Mouse (Mus musculus) thymus, postnatal 4 days (tissue): ENCODE results near the gene Zfp12.
"Not testable (repeated sequence)": the region's sequence is repeated elsewhere in the genome, so short reads cannot be mapped to it uniquely, and the experiment has no call there.

ENCODE experiments used
- DNase-seq: peaks from one replicate; pipeline ENCODE4 v3.0.0; 2021

Gene Zfp12

DNA sequence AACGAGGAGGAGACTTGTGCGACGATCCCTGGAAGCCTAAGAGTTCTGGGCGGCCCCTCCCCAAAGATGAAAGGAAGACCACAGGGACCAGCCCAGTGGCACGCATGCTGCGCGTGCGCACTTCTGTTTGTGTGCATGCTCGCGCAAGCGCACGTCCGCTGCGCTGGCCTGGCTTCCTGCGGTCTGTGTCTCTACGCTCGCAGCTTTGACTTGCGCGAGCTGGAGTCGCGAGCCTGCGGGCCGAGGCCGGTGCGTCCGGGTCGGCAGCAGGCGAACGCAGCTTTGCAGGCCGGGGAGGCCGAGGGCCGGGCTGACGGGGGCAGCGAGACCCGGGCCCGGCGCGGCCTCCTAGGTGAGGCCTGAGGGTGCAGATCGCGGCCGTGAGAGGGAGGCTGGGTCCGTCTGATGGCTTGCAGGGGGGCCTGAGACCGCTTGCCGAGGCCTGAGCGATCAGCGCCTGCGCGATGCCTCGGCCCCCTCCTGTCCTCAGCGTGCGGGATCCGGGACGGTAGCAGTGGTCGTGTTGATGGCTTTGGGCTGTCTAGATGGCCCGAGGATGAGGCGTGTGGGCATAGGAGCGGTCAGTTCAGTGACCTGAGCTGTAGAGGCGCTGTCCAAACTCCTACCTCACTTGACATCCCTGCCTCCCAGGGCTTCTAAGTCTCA lies at the start of gene Zfp12:
TSS of gene Zfp12 (plus strand) at position 136 of the 666 bp plus-strand sequence.
- DNase-seq: peak; percentile 92

DNA sequence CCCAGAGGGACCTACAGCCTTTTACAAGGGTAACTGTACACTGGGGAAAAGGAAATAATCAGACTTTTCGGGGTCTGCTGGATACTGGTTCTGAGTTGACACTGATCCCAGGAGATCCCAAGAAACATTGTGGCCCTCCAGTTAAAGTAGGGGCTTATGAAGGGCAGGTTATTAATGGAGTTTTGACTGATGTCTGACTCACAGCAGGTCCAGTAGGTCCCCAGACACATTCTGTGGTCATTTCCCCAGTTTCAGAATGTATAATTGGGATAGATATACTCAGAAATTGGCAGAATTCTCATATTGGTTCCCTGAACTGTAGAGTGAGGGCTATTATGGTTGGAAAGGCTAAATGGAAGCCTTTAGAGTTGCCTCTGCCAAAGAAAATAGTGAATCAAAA lies 46.9 kb upstream of the Zfp12 start:
- not testable (repeated sequence) for DNase-seq

DNA sequence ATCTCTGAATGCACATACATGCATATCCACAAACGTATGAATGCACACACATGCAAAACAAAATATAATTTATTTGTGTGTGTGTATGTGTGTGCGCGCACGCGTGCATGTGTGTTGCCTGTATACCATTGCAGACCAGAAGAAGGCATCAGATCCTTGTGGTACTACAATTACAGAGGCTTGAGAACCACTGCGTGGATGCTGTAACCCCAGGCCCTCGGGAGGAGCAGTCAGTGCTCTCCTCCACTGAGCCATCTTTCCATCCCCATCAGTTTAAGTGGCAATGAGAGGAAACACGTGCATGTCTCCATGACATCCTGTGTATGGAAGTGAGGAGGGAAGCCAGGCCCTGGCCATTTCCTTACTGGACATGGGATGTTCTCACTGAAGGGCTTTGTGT lies 42.2 kb upstream of the Zfp12 start:
- DNase-seq: no peak

DNA sequence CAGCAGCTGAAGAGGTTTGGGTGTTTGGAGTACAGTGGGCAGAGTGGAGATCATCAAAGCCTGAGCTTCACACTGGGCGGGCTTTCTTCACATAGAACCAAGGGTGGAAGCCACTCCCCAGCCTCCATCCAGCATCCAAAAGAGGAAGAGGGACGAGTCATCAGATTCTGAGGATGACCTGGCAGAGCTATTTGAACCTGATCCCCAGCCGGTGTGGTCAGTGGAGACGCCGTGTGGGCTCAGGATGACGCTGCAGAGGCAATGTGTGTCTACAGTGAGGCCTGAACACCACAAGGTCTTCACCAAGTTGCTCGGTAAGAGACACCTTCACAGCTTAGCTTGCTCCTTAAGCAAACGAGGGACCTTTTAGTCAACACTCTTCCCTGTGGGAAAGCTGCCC lies 40.2 kb upstream of the Zfp12 start:
- not testable (repeated sequence) for DNase-seq

DNA sequence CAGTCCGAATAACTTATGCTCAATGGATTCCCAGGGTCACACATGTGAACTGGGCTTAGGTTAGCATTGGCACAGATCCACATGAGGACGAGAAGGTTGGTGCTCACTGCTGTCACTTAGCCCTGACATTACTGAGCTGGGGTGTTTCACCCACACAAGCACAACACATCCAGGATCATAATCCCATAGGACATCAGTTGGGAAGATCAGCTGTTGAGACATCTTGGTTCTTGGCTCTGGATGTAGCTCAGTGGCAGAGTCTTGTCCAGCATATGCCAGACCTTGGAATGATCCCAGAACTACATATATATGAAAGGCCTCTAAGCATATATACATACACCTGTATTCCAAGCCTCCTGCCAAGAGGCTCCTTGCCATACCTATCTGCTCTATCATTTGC lies 39.8 kb upstream of the Zfp12 start:
- no peak for DNase-seq

GRCm38 (mm10) chr5:143196506-143196905 lies 38.5 kb upstream of the Zfp12 start:
- DNase-seq: no peak

DNA sequence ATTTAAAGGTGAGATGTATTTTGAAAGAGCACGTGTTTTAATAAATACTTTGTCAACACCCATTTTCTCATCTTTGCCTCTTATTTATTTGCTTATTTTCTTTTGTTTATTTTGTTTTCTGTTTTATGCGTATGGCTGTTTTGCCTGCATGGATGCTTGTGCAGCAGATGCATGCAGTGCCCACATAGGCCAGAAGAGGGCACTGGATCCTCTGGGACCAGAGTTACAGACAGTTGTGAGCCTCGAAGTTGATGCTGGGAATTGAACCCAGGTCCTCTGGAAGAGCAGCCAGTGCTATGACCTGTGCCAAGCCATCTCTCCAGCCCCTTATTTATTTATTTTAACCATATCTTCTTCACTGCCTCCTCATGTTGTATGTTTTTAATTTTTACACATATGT lies 29.9 kb upstream of the Zfp12 start:
- peak; percentile 41 for DNase-seq

- DNase-seq: no peak
Measured at GRCm38 (mm10) chr5:143213832-143214231, 21.1 kb upstream of the Zfp12 start.

- DNase-seq: no peak
Measured at GRCm38 (mm10) chr5:143220996-143221395, 14.0 kb upstream of the Zfp12 start.

GRCm38 (mm10) chr5:143222287-143222686 lies 12.7 kb upstream of the Zfp12 start:
- no peak for DNase-seq

DNA sequence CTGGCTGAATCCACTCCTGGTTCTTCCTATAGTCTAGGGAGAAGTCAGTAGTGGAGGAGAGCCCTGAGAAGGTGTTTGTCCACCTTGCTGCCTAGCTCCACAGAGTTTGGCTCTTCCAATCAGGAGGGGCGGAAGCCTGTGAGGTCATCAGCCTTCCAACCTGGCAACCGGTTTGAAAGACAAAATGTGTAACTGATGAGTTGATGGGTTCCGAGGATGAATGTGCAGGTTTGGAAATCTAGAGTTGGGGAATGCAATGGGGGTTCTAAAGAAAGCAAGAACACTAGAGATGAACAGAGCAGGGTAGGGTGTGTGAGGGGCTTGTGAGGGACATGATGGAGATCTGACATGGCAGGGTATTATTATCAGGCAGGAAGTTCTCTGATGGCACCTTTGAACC lies 8.2 kb upstream of the Zfp12 start, which contains the start of gene Spdye4a:
TSS of gene Spdye4a (minus strand) at position 101 of the 400 bp plus-strand sequence.
- no peak for DNase-seq

DNA sequence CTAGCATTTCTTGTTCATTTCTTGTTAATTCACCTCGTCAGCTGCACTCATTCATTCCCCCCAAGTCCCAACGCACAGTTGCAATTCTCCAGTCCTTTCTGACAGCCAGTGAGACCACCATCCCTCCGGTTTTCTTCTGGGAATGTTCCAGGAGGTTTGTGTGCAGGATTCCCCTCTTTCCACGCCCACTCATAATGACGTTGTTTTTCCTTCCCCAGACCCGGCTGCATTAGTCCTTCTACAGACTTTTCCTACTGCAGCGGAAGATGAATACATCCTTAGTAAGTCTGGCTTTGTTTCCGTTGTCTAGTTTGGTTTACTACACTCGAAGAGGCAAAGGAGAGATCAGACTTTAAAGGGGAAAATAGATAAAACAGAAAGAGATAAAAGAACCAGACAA lies 1.1 kb downstream of the Zfp12 start:
- DNase-seq: no peak

GRCm38 (mm10) chr5:143244926-143245325 lies 10.0 kb downstream of the Zfp12 start:
- DNase-seq: no peak

- no peak for DNase-seq
Measured at GRCm38 (mm10) chr5:143252039-143252438, 17.1 kb downstream of the Zfp12 start.

DNA sequence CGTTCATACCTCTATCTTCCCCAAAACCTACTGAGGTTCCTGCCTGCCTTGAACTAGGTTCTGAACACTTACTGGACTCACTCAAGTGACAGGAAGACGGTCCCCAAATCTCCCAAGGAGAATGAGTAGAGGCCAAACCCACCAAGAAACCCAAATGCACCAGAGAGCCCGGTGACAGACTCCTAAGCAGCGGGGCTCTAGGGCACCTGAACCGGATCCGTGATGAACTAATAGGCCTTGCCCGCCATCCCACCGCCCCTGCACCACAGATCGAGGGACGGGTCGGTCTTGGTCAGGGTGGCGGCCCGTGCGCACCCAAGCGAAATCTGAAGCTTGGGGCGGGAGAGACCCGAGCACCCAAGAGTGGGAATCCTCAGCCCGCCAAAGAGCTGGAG lies 17.8 kb downstream of the Zfp12 start:
- no peak for DNase-seq

GRCm38 (mm10) chr5:143253186-143253880 lies 18.4 kb downstream of the Zfp12 start:
- DNase-seq: peak; percentile 37

GRCm38 (mm10) chr5:143253881-143254486 lies 19.0 kb downstream of the Zfp12 start:
- DNase-seq: peak; percentile 13

GRCm38 (mm10) chr5:143254487-143255130 lies 19.6 kb downstream of the Zfp12 start:
- DNase-seq: peak; percentile 21

GRCm38 (mm10) chr5:143255131-143255519 lies 20.2 kb downstream of the Zfp12 start:
- no peak for DNase-seq

DNA sequence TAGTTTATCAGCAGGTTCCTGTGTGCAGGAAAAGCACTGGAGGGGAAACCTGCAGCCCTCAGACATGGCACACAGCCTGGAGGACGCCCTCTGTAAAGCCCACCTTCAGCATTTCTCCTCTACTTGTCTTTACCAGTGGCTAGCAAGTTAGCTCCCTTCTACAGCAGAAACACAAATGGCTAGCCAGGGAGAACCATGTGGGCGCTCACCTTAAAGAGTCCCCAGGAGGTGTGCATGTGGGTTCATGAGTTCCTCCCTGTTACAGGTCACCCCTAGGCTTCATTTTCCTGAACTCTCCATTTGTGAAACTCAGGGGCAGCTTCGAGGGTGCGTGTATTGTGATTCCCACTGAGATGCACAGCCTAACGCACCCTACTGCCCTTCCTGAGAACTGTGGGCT lies 20.8 kb downstream of the Zfp12 start:
- DNase-seq: no peak

DNA sequence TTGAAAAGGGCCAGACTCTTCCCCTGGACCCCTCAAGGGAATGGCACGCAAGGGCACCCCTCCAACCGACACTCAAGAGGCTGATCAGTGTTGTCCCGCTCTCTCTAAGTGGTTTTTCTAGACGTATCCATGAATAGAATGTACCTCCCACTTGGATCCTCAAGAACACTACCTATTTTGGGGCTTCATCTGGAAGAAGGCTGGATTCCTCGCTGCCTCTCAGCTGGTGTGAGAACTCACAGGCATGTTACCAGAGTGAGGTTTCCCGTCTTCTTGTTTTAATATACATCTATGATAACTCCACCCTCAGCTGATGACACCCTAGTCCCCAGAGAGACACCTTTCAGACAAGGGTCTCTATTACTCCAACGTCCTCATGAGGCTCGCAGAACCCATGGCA lies 26.7 kb downstream of the Zfp12 start:
- DNase-seq: no peak

- no peak for DNase-seq
Measured at GRCm38 (mm10) chr5:143264689-143265088, 29.7 kb downstream of the Zfp12 start.

GRCm38 (mm10) chr5:143265409-143265808 lies 30.4 kb downstream of the Zfp12 start:
- DNase-seq: no peak

DNA sequence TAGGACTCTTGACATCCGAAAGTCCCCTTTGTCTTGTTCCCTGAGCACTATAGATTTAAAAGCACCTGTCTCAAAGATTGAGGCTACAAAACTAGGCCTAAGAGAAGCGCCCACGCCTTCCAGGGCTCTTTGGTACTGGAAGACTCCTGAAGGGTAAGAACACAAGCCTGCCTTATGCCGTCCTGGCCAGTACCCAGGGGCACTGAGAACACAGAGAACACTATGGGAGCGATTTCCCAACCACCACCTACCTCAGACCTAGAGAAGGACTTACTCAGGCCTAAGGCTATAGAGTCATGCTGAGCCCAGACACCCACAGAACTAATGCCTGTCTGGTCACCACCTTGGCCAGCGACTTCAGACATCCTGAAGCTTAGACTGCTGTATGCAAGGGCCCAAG lies 31.8 kb downstream of the Zfp12 start:
- DNase-seq: no peak
